Mouse (Mus musculus) inflammation-experienced regulatory T-cells, adult 6 months (primary cell): ENCODE data around the gene Tdg. TPM values are rescaled to one million over a fixed set of nuclear protein-coding genes. Genes with fewer than 3 reads are reported as not detected.
"Not testable (repeated sequence)": the region's sequence is repeated elsewhere in the genome, so short reads cannot be mapped to it uniquely, and the experiment has no call there.

Source experiments
- ATAC-seq: one replicate; pipeline ENCODE4 v1.8.0; 2017
- polyA plus RNA-seq, 3 experiments: library from polyadenylated mRNA; unstranded; fragments of 100-300 nt; shearing (Covaris generic); gene quantifications; one replicate each; pipeline ENCODE4 v1.2.1; 2017

The Tdg gene
- polyA plus RNA-seq, result 10 to 100 TPM; 16.5 to 46.4 (median 17.9) TPM

DNA sequence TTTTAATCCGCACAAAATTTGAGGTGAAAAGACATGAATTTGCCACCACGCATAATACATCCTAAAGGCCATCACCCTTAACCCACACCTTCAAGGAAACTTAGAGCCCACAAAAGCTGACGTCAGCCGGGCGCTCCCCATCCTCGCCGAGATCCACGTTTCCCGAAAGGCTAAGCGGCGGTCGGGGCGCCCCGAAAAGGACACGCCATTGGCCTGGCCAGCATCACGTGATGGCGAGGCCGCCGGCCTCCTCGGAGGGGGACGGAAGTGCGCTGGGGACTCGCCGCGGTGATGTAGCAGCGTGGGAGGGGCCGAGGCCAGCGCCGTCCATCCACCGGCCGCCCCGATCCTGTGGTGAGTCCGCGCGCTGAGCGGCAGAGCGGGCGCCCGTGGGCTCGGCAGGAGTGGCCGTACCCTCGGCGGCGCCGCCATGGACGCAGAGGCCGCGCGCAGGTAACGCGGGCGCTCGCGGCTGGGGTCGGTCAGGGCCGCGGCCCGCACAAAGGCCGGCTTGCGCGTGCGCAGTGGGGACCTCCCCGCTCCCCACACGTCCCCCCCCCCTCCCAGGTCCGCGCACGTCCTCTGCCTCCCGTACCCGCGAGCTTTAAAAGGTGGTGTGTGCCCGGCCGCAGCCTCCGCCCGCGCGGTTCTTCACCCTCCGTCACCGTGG lies at the start of gene Tdg:
TSS of gene Tdg (plus strand) at position 243 of the 670 bp plus-strand sequence.
- peak; percentile 89 for ATAC-seq

DNA sequence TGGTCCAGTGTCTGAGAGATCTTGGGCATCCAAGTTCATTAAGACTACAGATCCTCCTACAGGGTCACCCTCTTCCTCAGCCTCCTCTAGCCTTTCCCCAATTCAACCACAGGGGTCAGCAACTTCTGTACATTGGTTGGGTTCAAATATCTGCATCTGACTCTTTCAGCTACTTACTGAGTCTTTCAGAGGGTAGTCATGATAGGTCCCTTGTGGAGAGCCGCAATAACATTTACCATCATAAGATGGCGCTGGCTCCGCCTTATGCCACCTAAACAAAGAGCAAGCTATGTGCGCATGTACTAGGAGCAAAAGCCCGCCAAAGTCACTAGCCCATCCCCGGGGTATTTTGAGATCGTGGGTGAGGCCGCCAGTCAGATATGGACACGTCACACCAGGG lies 40.0 kb upstream of the Tdg start:
- ATAC-seq, result not testable (repeated sequence)

DNA sequence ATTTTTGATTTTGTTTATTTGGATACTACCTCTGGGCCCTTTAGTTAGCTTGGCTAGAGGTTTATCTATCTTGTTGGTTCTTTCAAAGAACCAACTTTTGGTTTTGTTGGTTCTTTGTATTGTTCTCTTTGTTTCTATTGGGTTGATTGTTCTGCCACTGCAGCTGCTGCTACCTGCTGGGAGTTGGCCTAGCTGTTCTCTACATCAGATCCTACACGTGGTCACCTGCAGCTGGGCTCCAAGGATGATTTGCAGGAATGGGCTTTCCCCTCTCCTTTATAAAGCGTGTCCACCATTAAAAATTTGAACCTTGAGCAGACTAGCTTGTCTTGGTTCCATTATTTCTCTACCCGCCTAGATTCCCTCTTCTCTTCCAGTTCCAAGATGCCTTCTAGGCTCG lies 35.2 kb upstream of the Tdg start:
- not testable (repeated sequence) for ATAC-seq

DNA sequence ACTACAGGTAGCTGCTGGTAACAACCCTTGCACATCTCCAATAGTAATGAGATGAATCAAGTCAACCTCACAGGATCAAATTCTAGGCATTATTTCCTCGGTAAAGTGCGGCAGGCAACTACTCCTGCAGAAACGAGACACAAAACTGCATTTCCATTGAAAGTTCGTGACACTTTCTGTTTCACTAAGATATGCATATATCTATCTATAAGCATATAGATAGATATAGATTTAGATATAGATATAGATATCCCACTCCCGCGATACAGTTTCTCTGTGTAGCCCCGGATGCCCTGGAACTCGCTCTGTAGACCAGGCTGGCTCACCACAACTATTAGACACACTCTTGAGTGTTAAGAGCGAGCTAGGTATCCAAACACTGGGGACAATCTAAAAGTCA lies 7.4 kb upstream of the Tdg start:
- peak; percentile 24 for ATAC-seq

DNA sequence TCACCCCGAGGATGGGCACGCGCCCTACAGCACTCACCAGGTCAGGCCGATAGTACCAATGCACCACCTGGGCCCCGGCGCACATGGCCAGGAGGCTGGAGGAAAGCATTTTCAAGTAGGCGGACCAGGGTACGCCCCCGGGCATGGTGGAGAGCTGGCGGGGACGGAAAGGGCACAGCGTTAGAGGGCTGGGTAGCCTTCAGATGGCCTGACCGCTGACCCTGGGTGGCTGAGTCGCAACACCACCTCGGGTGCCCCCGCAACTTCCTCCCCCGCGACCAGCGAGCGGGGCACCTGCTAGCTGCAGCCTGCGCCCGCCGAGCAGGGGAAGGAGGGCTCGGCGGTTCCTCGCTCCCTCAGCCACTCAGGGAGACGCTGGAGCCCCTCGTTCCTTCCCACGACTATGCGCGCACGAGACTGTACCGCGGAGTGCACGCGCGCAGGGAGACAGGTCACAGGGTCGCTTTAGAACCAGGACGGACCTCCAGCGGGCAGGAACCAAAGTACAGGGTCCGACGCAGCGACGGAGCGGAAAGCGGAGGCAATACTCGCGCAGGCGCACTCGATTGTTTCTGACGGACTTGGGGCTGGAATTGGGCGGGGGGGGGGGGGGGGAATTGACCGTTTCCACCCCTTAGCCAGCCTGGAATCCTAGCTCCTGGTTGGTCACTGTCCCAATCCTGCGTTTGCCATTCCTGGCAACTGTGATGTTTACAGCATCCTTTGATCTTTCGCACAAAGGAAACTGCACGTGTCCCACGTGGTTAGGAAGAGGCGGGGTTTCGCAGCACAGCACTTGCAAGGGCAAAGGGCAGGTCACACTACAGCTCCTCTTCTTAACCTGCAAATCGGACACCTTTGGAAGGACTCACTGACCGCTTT lies 6.7 kb upstream of the Tdg start, which contains the start of gene 1190007I07Rik:
TSS of gene 1190007I07Rik (minus strand) at position 558 of the 882 bp plus-strand sequence.
- ATAC-seq, result peak; percentile 79

DNA sequence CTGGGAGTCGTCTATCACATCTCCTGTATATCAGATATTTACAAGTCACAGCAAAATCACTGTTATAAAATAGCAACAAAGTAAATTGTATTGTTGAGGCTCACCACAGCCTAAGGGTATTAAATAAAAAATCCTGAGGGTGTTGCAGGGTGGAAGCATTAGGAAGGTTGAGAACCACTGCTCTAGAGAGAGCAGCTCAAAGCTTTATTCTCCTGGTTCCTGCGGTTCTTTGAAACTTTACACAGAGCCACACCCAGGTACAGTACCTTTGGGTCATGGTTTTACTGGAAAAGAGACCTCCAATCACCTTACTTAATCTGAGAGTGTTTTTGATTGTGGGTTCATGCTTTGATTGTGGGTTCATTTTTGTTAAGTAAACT lies 6.1 kb upstream of the Tdg start:
- ATAC-seq, result not testable (repeated sequence)

DNA sequence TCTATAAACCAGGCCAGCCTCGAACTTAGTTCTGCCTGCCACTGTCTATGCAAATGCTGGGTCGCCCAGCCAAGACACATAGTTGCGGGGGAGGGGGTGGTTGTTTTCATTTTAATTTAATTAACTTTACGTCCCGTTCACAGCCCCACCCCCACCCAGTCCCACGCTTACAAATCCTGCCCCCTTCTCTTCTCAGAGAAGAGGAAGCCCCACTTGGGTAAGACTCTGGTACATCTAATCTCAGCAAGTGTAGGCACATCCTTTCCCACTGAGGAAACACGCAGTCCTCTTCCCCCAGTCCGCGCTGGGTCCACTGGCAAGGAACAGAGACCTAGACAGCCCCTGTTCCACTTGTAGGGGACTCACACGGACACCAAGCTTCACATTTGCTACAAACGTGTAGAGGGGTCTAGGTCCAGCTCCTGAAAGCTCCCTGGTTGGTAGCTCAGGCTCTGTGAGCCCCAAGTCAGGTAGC lies 480 bp upstream of the Tdg start:
- ATAC-seq, result peak; percentile 7

DNA sequence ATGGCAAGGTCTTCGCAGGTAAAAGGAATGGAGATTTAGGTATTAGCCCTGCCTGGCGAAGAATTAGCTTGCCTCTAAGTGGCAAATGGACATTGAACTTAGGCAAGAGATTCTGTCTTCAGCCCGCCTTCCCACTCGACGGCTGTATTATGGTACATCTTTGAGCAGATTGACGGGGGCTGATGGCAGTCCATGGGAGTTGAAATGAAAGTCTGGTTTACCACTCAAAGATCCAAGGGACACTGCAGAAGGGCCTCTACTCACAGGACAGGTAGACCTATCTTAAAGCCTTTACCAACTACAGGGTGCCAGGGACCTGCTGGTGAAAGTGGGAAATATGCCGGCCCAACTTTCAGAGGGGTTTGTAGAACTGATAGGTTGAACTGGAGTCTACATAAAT lies 869 bp downstream of the Tdg start:
- ATAC-seq, result no peak

DNA sequence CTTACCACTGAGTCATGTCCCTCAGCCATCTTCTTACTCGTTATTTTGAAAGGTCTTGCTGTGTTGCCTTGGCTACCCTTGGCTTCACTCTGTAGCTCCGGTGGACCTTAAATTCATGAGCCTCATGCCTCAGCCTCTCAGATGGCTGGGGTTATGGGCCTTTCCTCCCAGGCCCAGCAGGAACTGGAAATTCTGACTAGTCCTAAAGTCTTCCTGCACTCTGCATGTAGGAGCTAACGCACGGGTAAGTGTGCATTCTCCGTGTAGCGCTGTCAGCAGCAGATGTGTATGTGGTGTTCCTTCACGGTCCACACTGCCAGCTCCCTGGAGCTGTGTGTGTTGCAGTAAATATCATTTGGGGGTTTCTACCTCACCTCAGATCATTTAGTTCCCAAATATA lies 1.5 kb downstream of the Tdg start:
- no peak for ATAC-seq

DNA sequence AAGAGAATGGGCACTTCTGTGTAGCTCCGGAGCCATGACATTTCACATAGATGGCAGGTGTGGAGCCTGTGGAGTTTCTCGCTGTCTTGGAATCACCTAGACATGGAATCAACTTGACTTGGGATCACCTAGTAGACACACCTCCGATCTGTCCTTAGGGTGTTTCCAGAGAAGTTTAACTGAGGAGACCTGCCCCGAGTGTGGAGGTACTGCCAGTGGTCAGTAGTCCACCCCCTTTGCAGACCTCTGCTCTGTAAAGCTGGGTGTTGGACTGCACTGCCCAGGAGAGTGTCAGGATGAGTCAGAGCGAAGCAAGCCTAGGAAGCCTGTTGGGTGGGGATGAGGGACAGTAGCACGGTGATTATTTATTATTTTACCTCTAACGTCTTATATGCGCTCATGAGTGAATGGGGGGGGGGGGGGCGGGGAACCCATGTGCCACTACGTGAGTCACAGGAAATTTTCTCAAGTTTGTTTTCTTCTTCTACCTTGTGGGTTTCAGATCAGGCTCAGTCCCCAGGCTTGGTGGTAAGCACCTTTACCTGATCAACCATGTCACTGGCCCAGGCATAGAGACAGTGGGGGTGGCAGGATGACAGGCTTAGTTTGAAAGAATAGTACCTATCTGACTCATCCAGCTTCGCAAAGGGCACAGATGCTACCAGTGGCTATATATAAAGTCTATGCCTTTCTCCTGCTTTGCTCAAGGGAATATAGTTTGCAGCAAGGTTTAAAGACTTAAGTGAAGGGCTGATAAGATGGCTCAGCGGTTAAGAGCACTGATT lies 3.1 kb downstream of the Tdg start:
- peak; percentile 39 for ATAC-seq

DNA sequence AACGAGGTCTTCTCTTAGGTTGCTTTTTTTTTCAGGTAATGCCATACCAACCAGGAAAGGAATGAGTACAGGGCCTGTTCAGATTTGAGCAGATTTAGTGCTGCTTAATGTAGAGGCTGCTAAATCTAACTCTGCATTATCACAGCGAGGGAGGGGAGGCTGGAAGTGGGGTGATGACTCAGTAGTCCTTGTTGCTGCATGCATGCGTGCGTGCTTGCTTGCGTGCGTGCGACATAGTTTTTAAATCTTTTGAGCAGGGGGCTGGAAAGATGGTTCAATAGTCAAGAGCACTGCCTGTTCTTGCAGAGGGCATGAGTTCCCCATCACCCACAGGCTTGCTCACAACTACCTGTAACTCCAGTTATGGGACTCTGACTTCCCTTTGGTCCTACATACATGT lies 4.7 kb downstream of the Tdg start:
- ATAC-seq, result no peak

DNA sequence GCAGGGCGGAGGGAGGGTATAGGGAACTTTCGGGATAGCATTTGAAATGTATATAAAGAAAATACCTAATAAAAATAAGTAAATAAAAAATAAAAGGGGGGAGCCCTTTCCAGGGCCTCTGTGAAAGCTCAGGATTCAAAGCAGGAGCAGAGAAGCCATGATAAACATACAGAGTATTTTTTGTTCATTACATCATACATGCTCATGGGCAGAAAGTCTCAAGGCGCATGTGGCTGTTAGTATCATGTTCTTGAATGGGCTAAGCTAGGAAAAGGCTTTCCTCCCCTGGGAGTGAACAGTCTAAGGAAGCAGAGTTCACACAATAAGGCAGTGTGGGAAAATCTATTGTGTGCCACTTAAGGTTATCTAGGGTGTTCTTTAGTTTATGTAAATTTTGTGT lies 6.7 kb downstream of the Tdg start:
- ATAC-seq, result no peak

DNA sequence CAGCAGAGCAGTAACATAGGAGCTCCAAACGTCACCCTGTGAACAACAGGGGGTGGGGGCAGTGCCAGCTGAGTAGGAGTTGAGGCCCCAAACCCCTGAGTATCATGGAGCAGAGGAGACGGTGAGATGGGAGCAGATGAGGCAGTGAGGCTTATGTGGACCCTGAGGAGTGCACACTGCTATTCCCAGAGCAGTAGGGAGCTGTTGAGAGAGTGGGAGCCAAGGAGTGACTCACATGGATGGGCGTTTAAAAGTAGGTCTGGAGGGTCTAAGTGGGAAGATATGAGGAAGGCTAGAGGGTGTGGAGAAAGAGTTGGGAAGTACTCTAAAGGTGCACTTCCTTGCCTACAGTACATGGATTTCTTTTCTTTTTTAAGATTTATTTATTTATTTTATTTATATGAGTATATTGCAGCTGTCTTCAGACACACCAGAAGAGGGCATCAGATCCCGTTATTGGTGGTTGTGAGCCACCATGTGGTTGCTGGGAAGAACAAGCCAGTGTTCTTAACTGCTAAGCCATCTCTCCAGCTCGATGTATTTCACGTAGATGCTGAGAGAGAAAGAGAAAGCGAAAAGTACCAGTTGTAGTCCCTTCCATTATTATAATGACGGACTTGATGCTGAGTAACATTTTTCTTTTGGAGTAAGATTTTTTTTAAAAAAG lies 9.5 kb downstream of the Tdg start:
- ATAC-seq, result no peak

DNA sequence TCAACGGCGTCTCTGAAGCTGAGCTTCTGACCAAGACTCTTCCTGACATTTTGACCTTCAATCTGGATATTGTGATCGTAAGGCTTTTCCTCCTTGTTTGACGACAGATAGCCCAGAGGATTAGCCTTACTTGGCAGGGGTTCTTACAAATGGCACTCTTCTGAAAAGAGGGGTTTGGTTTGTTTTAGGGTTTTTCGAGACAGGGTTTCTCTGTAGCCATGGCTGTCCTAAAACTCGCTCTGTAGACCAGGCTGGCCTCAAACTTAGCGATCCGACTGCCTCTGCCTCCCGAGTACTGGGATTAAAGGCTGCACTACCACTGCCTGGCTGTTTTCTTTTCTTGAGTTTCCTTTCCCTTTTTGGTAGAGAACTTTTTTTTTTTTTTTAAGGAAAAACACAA lies 11.9 kb downstream of the Tdg start:
- ATAC-seq, result no peak

DNA sequence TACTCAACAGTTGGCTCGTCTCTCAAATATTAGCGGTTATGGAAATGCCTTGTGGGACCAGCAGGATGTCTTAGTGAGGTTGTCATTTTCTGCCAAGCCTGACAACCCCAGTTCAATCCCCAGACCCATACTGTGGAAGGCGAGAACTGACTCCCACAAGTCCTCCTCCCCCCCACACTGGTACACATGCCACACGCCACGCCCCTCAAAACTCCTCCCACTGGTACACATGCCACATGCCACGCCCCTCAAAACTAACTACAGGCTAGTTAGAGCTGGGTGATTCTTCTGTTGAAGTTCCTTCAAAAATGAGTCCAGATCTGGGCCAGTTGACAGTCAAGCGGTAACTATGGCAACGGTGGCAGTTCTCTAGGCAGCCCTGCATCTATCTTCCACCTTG lies 16.5 kb downstream of the Tdg start:
- ATAC-seq, result no peak

DNA sequence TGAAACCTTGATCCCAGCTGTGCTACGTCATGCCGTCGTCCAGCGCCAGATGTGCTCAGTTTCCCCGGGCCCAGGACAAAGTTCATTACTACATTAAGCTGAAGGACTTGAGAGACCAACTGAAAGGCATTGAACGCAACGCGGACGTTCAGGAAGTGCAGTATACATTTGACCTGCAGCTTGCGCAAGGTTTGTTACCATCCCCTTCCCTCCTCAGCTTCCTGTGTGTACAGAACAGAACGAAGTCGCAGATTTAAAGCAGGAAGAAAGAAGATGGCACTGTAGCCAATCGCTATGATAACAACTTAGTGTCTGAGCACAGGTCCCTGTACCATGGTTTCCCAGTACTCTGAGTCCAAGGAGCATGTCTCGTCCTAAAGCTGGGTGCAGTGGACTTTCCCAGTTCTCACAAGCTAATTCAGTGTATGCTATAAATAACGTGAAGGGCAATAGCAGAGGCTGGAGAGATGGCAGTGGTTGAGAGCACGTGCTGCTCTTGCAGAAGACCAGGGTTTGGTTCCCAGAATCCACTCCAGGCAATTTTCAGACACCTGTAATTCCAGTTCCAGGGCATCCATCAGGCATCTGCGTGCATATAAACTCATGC lies 17.7 kb downstream of the Tdg start:
- no peak for ATAC-seq

DNA sequence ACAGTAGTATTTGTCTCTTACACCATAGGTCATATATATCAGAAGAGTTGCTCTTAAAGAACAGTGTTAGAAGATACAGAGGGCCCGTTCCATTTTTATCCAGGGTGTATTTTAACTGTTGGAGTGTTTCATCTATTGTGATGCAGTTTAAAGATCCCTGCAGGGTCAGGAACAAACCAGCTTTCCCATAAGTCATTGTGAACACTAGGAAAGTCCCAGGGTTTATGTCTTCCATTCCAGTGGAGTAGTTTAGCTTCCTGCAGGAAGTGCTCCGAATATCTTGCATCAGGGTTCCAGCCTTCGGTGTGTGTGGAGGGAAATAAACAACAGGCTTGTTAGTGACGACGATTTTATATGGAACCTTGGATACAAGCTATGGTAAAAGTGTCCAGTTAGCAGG lies 21.6 kb downstream of the Tdg start:
- no peak for ATAC-seq

DNA sequence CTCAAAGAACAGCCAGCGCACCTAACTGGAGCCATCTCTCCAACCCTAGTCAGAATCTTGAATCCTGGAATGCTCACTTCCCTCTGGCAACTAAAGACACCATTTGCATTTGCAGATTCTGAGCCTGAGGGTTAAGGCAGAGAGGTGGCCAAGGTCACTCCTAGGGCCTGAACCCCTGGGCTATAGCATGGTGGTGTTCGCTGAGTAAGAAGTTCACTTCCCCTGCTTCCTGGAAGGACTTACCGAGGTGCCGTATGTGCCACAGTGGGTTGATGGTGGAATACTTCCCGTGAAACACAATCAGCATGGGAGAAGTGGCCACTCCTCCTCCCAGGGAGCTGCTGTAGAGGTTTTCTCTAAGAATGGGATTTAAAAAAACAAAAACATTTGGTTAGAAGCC lies 23.0 kb downstream of the Tdg start:
- ATAC-seq, result no peak

DNA sequence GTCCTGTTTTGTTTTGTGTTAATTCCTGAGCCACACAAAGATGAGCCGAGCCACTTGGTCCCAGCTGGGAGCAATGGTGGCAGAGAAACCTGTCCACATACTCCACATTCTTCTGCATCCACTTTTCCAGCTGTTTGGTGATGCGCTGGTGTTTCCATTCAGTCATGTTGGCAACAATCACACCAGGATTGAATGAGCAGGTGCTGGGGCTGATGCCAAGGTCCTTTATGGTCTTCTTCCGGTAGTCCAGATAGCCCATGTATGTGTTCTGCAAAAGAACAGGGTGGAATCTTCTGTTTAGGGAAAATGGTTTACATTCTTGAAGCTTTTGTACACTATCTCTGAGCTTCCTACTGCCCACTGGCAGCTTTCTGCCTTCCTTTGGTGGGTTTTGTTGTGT lies 25.0 kb downstream of the Tdg start:
- no peak for ATAC-seq

DNA sequence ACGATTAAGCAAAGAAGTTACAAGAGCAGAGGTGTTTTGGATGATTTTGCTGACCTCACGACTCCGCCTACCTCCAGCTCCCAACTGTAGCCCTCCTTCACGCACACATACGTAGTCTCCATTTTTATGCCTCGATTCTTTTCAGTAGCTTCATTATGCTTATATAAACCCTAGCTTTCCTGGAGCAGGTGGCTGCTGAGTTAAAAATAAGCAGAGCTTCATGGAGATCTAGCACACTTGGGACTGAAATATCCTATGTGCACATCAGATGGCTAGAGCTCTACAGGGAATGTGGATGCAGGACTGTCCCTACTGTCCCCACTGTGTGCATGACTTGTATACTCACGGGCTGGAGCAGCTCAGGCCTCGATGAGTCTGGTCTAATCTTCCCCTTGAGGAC lies 32.2 kb downstream of the Tdg start:
- ATAC-seq, result no peak

DNA sequence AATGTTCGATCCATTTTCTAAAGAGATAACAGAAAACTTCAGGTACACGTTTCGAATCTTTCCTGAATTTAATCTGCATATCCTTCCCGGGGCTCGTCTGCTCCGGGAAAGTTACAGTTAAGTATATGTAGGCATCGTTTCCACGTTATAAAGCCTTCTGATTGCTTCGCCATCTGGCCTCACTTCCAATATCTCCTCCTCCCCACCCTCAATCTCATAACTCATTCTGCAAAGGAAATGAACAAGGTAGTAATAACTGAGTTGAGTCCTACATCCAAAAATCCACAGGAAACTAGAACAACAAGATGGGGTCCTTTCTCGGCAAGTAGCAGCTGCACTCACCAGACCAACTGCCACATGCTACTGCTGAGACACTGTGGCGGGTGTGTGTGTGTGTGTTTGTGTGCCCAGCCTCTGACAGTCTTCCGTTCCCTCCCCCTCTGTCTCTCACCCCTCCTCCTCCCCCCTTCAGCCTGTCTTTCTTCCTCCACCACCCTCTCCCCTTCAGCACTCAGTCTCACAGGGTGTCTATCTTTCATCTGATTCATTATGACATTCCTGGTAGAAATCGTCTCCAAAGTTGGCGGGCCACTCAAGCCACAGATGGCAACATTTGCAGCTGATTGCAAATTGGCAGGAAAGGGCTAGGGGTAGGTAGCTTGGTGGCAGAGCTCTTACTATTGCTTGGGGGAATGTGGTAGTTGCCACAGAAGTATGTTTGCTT lies 32.8 kb downstream of the Tdg start:
- ATAC-seq, result peak; percentile 56
